Mouse (Mus musculus) CH12.LX (cell line): ENCODE measurements at regions not wholly inside any gene's neighbourhood (a gene's known extent, or its start where the extent isn't known, plus 50 kb on each side); places are given as distances from the start of the nearest gene placed in this dataset.

Source experiments
- DNase-seq: peaks from one replicate; pipeline ENCODE4 v3.0.0-alpha.2; 2013; ENCODE audit errors: extremely low read depth
- H3K27ac ChIP-seq: 2 replicates; pipeline ENCODE4 v1.5.1; 2012; ENCODE audit warnings: low read depth, mild to moderate bottlenecking, control low read depth, moderate library complexity; ENCODE audit not compliant: insufficient read depth
- H3K27me3 ChIP-seq: replicated peaks from 2 replicates; pipeline ENCODE3; 2012; ENCODE audit warnings: inconsistent platforms
- H3K36me3 ChIP-seq, 2 experiments: replicated peaks in 1 of 2; 2 replicates each; pipeline versions ENCODE3 to v1.6.1; 2012; ENCODE audit warnings: inconsistent platforms in 1 of 2, low read length in 1 of 2, mild to moderate bottlenecking in 1 of 2, mixed read lengths in 1 of 2, moderate library complexity in 1 of 2; ENCODE audit not compliant: control insufficient read depth in 1 of 2, insufficient read depth in 1 of 2
- H3K4me1 ChIP-seq, 2 experiments: 2 replicates each; pipeline ENCODE4 v1.6.1; 2012; ENCODE audit warnings: inconsistent platforms in 1 of 2, moderate library complexity in 1 of 2; ENCODE audit not compliant: insufficient read depth in 2 of 2, control insufficient read depth in 1 of 2
- H3K4me2 ChIP-seq: 2 replicates; pipeline ENCODE4 v1.6.1; 2012; ENCODE audit warnings: low read depth, mild to moderate bottlenecking, control low read depth; ENCODE audit not compliant: poor library complexity, insufficient read depth, severe bottlenecking
- H3K4me3 ChIP-seq, 3 experiments: fragments of 150-350 bp in 1 of 3; sonication (generic) in 1 of 3; replicated peaks in 1 of 3; 2 replicates each; pipeline versions ENCODE3 to v1.5.1; 2011 to 2012; ENCODE audit warnings: low read depth in 2 of 3, low read length in 2 of 3, mild to moderate bottlenecking in 2 of 3, moderate library complexity in 2 of 3, control low read depth in 1 of 3, improper control_type of control experiment in 1 of 3, inconsistent platforms in 1 of 3, mixed read lengths in 1 of 3; ENCODE audit not compliant: poor library complexity in 1 of 3
- H3K79me2 ChIP-seq: replicated peaks from 2 replicates; pipeline ENCODE4 v1.6.1; 2012; ENCODE audit warnings: mild to moderate bottlenecking, moderate library complexity; ENCODE audit not compliant: control insufficient read depth, poor library complexity, insufficient read depth, severe bottlenecking; ENCODE audit errors: extremely low read depth
- H3K9ac ChIP-seq: 2 replicates; pipeline ENCODE4 v1.6.1; 2012; ENCODE audit warnings: low read depth, mild to moderate bottlenecking, control low read depth, moderate library complexity; ENCODE audit not compliant: insufficient read depth
- H3K9me3 ChIP-seq: replicated peaks from 2 replicates; pipeline ENCODE3; 2012; ENCODE audit warnings: low read length, inconsistent platforms, mixed read lengths
- BHLHE40 ChIP-seq: IDR thresholded peaks from 2 replicates; pipeline ENCODE4 v1.6.1; 2011; ENCODE audit warnings: mild to moderate bottlenecking, low read depth, low read length, improper control_type of control experiment
- E2F4 ChIP-seq: IDR thresholded peaks from 2 replicates; pipeline ENCODE4 v1.6.1; 2011; ENCODE audit warnings: low read depth, low read length, improper control_type of control experiment; ENCODE audit not compliant: insufficient replicate concordance
- ETS1 ChIP-seq: conservative IDR thresholded peaks from 2 replicates; pipeline ENCODE4 v1.6.1; 2012; ENCODE audit warnings: low read depth, mild to moderate bottlenecking, inconsistent platforms, low read length, improper control_type of control experiment, moderate library complexity
- MAX ChIP-seq: IDR thresholded peaks from 2 replicates; pipeline ENCODE4 v1.6.1; 2011; ENCODE audit warnings: low read length, improper control_type of control experiment
- MAZ ChIP-seq: IDR thresholded peaks from 2 replicates; pipeline ENCODE4 v1.6.1; 2012; ENCODE audit warnings: low read depth, mild to moderate bottlenecking, inconsistent platforms, low read length, improper control_type of control experiment, moderate library complexity
- PAX5 ChIP-seq: IDR thresholded peaks from 2 replicates; pipeline ENCODE4 v1.6.1; 2012; ENCODE audit warnings: low read length, inconsistent platforms, mixed read lengths
- SMC3 ChIP-seq: IDR thresholded peaks from 2 replicates; pipeline ENCODE4 v1.6.1; 2011; ENCODE audit warnings: low read depth, low read length, improper control_type of control experiment
- ZMIZ1 ChIP-seq: IDR thresholded peaks from 2 replicates; pipeline ENCODE4 v1.6.1; 2012; ENCODE audit warnings: low read depth, mild to moderate bottlenecking, inconsistent platforms, low read length, improper control_type of control experiment
- dilution Hi-C: fragments of 300-500 bp; cut with MboI; formaldehyde crosslinking; loops from 2 replicates; pipeline ENCODE4 v1.14.3; 2020; ENCODE audit warnings: low sequenced_read_pairs; ENCODE audit not compliant: extremely low pct_unique_long_range_greater_than_20kb, extremely low pct_ligation_motif_present
- in situ Hi-C: fragments of 300-500 bp; cut with MboI; formaldehyde crosslinking; loops from 3 replicates; pipeline ENCODE4 v1.14.3; 2019; ENCODE audit warnings: low sequenced_read_pairs, low pct_ligation_motif_present, low pct_unique_long_range_greater_than_20kb, mixed read lengths

- in situ Hi-C loops = no loop called here
- dilution Hi-C loops = no loop called here
Measured at GRCm38 (mm10) chr12:28365304-28365703, 186.9 kb downstream of the Dcdc2c start.

GRCm38 (mm10) chr12:28358737-28359333 is 193.4 kb downstream of the Dcdc2c start:
- in situ Hi-C loops (no loop called here), dilution Hi-C loops (no loop called here)
- Histone ChIP-seq H3K36me3 (no peaks in the 10 kb centered on the region), H3K79me2 (no peaks in the 10 kb centered on the region; the same call in 1 of the 2 replicates), H3K27ac (no peak overlapping the region), H3K9me3 (no peaks in the 10 kb centered on the region), H3K4me3 (no peak overlapping the region), H3K4me2 (no peak overlapping the region), H3K4me1 (peaks cover 0 to 5% of the 10 kb centered on the region in 2 experiments; a peak in 1 of 4 replicates), H3K27me3 (no peaks in the 10 kb centered on the region), H3K9ac (no peak overlapping the region)
- DNase-seq = no peak
- no peak for TF ChIP-seq BHLHE40

More at GRCm38 (mm10) chr12:28365304-28365703, 186.9 kb downstream of the Dcdc2c start:
- TF ChIP-seq E2F4 (no peak), ETS1 (no peak), MAX (no peak), PAX5 (no peak)
- Histone ChIP-seq H3K9me3 (no peaks in the 10 kb centered on the region), H3K9ac (no peak overlapping the region), H3K36me3 (no peaks in the 10 kb centered on the region), H3K27ac (no peak overlapping the region), H3K27me3 (no peaks in the 10 kb centered on the region), H3K4me2 (no peak overlapping the region), H3K4me3 (no peak overlapping the region), H3K79me2 (no peaks in the 10 kb centered on the region), H3K4me1 (peaks cover 0 to 5% of the 10 kb centered on the region in 2 experiments; a peak in 1 of 4 replicates)
- no peak for DNase-seq

- H3K27ac ChIP-seq = no peak overlapping the region
- in situ Hi-C loops = no loop called here
- H3K9me3 ChIP-seq = no peaks in the 10 kb centered on the region
- H3K4me3 ChIP-seq = no peak overlapping the region
- H3K79me2 ChIP-seq = no peaks in the 10 kb centered on the region; the same call in 1 of the 2 replicates
- no peak overlapping the region for H3K4me2 ChIP-seq
- H3K36me3 ChIP-seq = no peaks in the 10 kb centered on the region
- H3K27me3 ChIP-seq = no peaks in the 10 kb centered on the region
- dilution Hi-C loops = no loop called here
- no peak for TF ChIP-seq ZMIZ1
- no peak for TF ChIP-seq SMC3
- TF ChIP-seq MAZ = no peak
- peaks cover 0 to 1% of the 10 kb centered on the region in 2 experiments; a peak in 1 of 4 replicates for H3K4me1 ChIP-seq
- no peak overlapping the region for H3K9ac ChIP-seq
- DNase-seq = no peak
Measured at GRCm38 (mm10) chr12:28357764-28358163, 194.4 kb downstream of the Dcdc2c start.
